Mouse (Mus musculus): ENCODE measurements at regions not wholly inside any gene's neighbourhood (a gene's known extent, or its start where the extent isn't known, plus 50 kb on each side); places are given as distances from the start of the nearest gene placed in this dataset.

DNA sequence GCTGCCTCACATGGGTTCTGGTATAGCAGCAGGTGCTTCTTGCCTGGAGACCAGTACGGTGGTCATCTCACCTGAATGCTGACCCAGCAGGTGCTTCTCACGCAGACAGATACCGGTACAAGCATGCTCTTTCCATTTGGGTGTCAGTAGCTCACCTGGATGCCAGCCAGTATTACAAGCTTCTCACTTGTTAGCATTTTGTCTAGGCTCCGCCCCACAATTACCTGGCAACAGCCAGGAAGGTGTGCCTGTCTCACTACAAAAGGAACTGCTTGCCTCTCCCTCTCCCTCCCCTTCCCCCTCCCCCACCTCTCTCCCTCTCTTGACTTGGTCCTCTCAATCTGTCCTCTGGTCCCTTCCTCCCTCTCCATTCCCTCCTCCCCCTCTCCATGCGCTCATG, 82.8 kb downstream of the Barx1 start:
- Histone ChIP-seq H3K4me1 (ENCODE audit: control insufficient read depth, insufficient read depth, low read length) (no peaks in the 10 kb centered on the region), H3K27me3 (ENCODE audit: control insufficient read depth, insufficient read depth, low read length) (no peaks in the 10 kb centered on the region), H3K36me3 (ENCODE audit: control insufficient read depth, insufficient read depth, low read length) (no peaks in the 10 kb centered on the region), H3K27ac (ENCODE audit: control insufficient read depth, insufficient read depth, low read depth, low read length) (no peak overlapping the region), H3K4me3 (ENCODE audit: control insufficient read depth, low read depth, low read length) (no peak overlapping the region)
- TF ChIP-seq POLR2A (IDR thresholded peaks at IDR 0.05; ENCODE audit: control insufficient read depth, low read depth, low read length) (no peak), CTCF (IDR thresholded peaks at IDR 0.05; ENCODE audit: control insufficient read depth, insufficient read depth, insufficient replicate concordance, low read depth, low read length) (no peak)

GRCm38 (mm10) chr13:48746301-48746700, 83.5 kb downstream of the Barx1 start:
- no peaks in the 10 kb centered on the region for H3K36me3 ChIP-seq (ENCODE audit: control insufficient read depth, insufficient read depth, low read length)
- H3K4me3 ChIP-seq (ENCODE audit: control insufficient read depth, low read depth, low read length), result no peak overlapping the region
- no peak for TF ChIP-seq POLR2A (IDR thresholded peaks at IDR 0.05; ENCODE audit: control insufficient read depth, low read depth, low read length)
- no peak for TF ChIP-seq CTCF (IDR thresholded peaks at IDR 0.05; ENCODE audit: control insufficient read depth, insufficient read depth, insufficient replicate concordance, low read depth, low read length)
- H3K27me3 ChIP-seq (ENCODE audit: control insufficient read depth, insufficient read depth, low read length), result no peaks in the 10 kb centered on the region
- H3K4me1 ChIP-seq (ENCODE audit: control insufficient read depth, insufficient read depth, low read length), result no peaks in the 10 kb centered on the region
- H3K27ac ChIP-seq (ENCODE audit: control insufficient read depth, insufficient read depth, low read depth, low read length), result no peak overlapping the region
